Mouse (Mus musculus): ENCODE results near the gene Lifr. TPM values are rescaled to one million over a fixed set of nuclear protein-coding genes. Genes with fewer than 3 reads are reported as not detected.

The Lifr gene
- total RNA-seq, 2 experiments from 2014 or later, result 8.4 to 9.2 TPM

DNA sequence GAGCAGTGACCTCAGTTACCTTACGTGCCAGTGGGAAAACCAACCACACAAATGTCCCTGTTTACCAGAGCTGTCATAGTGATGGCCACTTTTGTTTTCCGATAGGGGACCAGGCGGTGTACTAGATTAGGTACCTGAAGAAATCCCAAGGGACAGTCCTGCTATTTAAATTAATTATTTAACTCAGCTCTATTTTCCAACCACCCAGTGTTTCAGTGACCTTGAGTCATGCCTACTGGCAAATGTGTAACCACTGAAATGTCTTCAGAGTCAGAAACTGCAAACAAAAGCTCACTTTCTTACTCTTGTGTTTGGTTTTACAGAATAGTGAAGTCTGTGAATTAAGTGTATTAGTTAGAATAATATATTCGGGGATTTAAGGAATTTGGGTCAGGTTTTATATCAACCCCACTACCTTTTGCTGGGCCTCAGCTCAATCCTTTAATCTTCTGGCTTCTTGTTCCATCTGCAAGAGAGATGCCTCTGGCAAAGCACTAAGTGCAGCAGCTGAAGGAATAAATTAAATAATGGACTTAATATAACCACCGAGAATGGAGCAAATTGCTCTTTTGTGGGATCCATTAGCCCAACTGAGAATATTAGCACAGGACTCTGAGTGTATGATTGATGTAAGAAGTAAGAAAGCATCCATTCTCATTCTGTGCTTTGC lies 33.5 kb downstream of the Lifr start:
- ATAC-seq (ENCODE audit: poor library complexity, severe bottlenecking), result no peak

DNA sequence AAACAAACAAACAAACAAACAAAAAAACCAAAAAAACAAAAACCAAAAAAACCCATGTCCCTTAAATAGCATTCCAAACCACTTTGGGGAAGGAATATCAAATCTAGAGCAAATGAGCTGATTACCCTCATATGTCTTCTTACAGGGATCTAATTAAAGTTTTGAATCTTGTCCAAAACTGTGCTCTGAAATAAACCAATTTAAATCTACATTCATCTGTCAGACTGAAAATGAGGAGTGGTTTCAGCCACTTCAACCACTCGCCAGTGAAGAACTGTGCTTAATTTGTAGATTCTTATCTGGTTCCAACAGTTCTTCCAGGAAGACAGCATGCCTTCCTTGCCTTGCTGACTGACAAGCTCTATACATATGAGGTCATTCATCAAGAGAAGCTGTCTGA lies 35.8 kb downstream of the Lifr start:
- no peak for ATAC-seq (ENCODE audit: poor library complexity, severe bottlenecking)

DNA sequence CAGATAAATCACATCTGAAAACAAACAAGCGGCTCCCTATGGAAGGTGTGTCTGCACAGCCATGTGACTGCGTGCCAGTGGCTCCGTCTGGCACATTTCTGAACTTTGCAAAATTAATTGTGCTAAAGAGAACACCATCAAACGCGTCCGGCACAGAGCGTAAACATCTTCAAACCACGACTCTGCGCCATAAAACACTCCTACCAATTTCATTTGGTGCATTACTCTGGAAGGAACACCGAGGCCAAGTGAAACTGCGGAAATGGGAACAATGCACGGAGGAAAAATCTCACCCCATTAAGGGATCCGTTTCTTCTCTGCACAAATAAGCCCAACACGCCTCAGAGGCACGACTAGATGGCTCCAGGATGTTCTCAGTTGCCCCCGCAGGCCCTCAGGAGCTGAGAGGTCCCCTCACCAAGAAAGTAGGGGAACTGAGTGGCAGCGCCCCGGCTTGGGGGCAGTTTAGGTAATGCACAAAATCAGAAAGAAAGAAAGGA lies 38.3 kb downstream of the Lifr start:
- no peak for ATAC-seq (ENCODE audit: poor library complexity, severe bottlenecking)

DNA sequence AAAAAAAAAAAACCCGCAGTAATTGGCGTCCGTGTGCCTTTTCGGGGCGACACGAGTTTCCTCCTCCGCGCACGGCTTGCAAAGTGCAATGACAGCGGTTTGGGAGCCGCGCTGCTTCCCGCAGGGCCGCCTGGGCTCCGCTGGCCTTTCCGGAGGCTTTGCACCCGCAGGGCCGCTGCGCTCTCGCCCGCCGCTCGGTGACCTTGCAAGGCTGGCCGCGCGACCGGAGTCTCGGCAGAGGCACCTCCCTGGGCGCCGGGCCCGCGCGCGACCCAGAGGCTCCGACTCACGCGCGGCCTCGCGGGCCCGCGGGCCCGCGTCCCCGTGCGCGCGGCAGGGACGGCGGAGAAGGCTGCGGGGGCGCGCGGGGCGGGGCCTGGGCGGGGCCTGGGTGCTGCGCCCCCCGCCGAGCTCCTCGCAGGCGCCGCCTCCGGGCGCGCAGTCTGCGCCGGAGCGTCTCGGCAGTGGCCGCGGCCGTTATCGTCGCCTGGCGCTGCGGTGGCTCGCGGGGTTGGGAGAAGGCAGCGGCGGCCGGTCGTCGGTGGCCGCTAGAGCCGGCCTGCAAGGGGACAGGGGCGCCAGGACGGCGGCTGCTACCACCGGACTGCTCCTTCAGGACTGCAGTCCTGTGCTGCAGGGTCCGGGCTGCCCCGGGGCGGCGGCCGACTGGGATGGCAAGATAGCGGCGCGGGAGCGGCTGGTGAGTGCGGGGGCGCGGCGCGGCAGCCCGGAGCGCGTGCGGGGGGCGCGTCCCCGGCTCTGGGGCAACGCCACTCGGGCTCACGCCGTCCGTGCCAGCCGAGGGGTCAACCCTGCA lies 38.9 kb downstream of the Lifr start:
- peak; percentile 58 for ATAC-seq (ENCODE audit: poor library complexity, severe bottlenecking)

DNA sequence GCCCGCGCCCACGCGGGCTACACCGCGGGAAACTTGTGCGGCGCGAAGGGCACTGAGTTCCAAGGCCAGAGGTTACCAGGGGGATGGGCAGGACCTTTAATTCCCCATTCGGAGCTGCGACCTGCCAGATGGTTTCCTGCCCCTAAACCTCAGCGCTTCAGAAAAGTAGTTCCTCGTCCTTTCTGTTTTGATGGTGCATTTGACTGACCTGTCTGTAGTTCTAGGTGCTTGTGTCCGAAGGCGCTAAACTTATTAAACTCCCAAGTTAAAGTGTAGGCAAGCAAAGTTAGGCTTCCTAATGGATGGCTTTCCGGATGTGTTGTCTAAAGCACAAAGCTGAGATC lies 39.5 kb downstream of the Lifr start:
- ATAC-seq (ENCODE audit: poor library complexity, severe bottlenecking), result no peak

DNA sequence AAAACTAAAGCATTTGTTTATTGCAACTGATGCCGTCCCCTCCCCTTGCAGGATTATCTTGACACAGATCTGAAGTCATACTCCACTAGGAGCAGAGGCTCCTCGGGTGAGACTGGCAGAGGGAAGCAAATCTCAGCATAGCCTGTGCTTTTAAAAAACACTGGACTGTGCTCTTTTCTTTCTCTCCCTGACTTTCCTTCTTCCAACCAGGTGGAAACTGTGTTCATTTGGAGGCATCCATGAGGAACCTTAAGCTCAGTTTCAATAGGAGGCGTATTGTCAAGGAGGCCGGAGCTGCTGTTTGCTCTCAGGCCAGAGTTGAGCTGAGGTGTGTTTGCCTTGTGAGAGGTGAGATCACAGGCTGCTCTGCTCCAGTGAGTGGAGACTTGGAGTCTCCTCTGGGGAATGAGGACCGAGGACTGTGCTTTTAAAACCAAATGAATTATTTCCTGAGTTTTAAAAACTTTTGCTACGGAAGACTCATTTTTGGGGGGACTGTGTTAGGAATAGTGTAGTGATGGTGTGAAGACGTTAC lies 40.3 kb downstream of the Lifr start:
- ATAC-seq (ENCODE audit: poor library complexity, severe bottlenecking), result no peak

DNA sequence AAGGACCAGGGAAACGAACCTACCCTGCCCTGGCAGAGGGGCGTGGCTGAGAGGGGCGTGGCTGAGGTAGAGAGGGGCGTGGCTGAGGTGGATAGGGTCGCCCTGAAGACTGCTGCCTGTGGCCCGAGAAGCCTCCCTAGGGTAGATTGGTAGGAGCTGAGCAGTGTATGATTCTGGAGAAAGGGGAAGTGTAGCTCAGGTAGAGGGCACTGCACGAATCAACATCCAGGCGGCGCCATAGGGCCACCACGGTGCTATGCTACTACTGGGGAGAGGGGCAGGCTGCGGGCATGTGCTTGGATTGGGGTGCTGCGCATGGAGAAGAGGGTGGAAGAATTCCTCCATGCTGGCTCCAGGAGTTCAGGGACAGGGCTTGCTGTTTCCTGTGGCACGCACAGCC lies 42.3 kb downstream of the Lifr start:
- ATAC-seq (ENCODE audit: poor library complexity, severe bottlenecking), result peak; percentile 74

DNA sequence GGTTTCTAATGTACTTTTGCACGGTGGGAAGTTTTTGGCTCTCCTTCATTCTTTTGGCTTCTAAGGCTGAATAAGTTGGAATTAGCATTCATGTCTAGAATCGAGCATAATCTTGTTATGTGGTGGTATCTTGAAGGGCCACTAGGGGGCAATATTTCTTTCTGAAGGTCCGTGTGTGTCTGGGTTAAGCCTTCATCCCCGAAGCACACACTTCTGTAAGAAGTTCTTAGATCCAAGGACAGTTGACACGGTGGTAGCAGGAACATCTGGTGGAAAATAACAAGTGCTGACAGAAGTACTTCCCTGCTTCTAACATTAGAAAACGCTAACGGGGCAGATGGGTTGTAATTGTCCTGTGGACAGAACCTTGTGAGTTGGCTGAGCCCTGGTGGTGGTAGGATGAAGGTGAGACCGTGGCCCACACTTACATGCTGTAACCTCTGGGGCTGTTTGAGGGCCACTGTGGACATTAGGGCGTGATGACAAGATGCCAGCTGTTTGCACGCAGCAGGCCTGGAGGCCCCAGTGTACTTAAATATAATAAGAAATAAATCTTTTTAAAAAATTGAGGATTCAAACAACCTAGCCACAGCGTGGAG lies 44.1 kb downstream of the Lifr start:
- ATAC-seq (ENCODE audit: poor library complexity, severe bottlenecking), result peak; percentile 47; the same call in 1 of the 2 replicates

DNA sequence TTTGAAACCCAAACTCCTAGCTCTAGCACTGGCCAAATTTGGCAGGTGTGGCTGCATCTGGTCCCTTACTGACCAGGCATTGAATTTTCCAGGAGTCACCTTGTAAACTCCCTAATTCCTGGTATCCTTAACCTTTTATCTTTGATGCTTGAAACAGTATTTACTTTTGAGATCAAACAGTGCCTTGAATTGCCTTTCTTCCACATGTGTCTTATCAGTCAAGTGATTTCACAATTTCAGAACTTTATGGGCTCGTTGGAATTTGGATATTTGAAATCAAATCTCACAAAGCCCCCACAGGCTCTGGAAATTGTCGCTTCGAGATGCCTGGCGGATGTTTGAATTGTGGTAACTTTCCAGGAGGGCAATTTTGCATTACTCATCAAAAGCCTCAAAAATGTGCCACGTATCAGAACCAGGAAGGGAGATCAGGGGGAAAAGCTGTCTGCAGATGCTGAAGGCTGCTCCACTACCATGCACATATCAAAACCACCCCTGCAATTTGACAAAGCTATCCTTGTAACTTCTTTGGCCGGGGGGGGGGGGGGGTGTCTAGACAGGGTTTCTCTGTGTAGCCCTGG lies 45.7 kb downstream of the Lifr start:
- no peak for ATAC-seq (ENCODE audit: poor library complexity, severe bottlenecking)

DNA sequence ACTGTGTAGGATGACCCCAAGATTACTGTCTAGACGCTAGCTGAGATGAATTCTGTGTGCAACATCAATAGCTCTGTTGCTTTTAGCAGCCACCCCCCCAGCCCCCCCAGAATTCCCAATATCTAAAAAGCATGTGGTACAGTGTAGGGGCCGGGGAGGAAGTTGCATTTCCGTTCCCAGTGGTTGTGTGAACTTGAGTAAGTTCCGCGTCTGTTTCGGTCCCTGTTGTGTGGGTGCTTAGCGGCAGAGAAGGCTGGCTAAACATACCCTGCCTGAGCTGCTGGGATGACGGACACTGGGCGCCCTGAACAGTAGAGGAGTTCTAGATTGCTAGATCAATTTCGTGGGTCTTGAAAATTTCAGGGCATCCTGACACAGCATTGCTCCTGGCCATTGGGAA lies 46.5 kb downstream of the Lifr start:
- ATAC-seq (ENCODE audit: poor library complexity, severe bottlenecking), result peak; percentile 71

DNA sequence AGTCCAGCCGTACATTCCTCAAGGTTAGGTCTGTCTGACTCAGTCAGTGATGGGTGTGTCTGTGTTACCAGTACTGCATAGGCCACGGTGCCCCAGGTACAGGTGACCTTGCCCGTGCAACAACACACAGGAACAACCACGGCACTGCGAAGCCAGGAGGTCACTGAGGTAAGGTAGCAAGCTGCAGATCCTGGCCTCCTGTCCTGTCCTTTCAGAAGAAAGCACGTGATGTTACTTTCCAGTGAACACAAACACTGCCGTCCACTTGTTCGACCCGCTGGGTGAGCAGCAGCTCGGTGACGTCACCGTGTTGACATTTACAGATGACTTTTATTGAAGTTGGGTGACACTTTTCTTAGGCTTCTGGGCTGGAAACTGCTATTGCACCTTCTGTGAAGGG lies 47.2 kb downstream of the Lifr start:
- no peak for ATAC-seq (ENCODE audit: poor library complexity, severe bottlenecking)

DNA sequence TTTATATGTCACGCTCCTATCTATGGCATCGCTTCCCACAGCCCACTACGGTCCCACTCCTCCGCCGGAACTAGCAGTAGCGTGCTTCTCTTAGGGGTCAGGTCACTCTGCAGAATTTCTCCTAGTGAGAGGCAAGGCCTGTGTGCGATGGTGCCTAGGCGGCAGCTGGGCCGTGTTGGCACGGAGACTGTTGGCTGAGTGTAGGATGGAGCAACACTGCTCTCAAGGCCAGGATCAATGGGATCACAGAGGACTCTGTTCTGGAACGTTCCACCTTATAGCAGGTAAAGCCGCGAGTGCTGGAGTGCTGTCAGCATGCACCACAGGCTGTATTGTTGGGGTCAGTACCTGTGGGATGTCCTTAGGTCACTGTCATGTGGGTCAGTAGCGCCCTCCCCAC lies 48.1 kb downstream of the Lifr start:
- ATAC-seq (ENCODE audit: poor library complexity, severe bottlenecking), result no peak

DNA sequence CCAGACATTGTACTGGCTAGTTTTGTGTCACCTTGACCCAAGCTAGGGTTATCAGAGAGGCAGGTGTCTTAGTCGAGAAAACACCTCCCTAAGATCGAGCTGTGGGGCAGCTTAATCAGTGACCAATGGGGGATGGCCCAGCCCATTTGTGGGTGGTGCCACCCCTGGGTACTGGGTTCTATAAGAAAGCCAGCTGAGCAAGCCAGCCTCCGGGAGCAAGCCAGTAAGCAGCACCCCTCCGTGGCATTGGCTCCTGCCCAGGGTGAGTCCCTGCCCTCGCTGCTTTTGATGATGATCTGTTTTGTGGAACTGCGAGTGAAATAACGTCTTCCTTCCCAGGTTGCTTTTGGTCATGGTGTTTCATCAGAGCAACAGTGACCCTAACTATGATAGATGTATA lies 49.9 kb downstream of the Lifr start:
- no peak for ATAC-seq (ENCODE audit: poor library complexity, severe bottlenecking)

DNA sequence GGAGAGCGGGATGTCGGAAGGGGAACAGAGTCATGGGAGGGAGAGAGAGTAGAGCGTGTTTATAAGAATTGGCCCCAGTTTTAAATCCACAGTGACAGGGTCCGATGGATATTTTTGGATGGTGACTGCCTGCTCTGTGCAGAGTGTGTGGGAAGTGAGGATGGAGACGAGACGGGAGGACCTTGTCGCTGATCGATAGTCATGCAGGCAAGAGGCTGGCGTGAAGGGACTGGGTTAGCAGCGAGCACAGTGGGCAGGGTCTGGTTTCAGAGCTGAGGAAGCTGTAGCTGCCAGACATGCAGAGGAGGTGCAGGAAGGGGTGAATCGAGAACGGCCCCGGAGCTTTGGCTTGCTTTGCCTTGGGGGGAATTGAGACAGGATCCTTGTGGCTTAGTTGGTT lies 50.8 kb downstream of the Lifr start:
- no peak for ATAC-seq (ENCODE audit: poor library complexity, severe bottlenecking)

DNA sequence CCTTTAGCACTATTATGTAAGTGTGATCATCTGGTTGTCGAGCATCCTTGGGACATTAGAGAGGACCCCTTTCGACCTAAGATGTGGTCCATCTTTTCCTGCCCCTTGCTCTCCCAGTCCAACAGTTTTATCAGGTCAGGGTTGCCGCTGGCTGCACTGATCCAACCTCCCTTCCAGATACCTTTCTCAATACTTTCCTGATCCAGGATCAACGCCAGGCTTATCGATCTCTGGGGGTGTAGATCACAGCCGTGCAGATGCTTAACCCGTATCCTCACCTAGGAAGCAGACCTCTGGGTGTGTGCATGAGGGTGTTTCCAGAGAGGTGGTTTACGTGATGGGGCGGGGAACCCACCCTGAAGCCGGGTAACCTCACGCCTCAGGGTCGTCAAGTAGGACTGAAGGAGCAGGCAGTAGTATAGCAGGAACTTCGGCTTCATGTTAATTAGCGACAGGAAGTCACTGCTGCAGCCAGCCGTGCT lies 53.3 kb downstream of the Lifr start:
- no peak for ATAC-seq (ENCODE audit: poor library complexity, severe bottlenecking)

DNA sequence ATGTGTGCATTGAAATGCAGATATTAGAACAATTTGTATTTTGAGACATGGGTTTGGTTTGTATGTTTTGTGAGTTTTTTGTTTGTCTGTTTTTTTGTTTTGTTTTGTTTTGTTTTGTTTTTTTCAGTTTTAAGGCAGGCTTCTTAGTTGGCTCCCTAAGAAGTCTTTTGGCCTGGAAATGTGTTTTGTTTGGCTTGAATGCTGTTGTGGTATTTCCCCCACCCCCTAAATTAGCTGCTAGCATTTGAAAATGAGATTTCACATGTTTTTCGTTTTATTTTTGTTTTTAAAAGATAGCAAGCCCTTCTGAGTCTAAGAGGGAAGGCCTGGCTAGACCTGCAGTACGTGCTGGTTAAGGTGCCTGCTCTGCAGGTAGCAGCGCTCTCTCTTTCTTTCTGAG lies 54.1 kb downstream of the Lifr start:
- ATAC-seq (ENCODE audit: poor library complexity, severe bottlenecking), result no peak

DNA sequence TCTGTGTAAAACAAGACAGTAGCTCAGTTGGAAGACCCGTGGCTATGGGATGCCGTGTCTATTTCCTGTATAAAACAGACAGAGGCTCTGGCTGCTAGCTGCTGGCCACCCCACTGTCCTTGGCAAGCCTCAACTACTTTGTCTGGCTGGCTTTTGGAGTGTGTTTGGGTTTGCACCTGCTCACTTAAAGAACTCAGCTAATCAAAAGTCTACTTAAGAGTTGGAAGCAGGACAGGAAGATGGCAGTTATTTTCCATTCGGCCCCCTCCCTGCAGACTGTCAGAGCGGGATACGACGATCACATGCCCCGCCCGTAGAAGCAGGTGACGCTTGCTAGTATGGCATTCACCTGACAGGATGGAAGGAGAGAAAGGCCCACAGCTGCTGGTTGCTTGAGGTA lies 54.5 kb downstream of the Lifr start:
- ATAC-seq (ENCODE audit: poor library complexity, severe bottlenecking), result no peak

DNA sequence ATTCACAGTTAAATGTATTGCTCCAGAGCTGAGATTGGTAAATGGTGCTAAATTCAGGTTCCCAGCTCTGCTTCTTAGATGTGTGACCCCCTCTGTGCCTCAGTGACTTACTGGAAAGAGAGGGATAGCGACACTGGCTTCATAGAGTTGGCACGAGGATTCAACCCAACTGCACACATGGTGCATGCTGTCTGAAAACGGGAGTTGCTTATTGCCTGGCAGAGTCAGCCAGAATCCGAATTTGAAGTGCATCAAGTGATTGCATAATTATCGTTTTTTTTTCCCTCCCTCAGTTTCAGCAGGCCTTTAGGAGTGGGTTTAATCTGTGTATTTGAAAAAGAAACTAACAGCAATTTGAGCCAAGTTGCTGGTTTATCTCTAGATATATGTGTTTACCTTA lies 55.1 kb downstream of the Lifr start:
- no peak for ATAC-seq (ENCODE audit: poor library complexity, severe bottlenecking)

DNA sequence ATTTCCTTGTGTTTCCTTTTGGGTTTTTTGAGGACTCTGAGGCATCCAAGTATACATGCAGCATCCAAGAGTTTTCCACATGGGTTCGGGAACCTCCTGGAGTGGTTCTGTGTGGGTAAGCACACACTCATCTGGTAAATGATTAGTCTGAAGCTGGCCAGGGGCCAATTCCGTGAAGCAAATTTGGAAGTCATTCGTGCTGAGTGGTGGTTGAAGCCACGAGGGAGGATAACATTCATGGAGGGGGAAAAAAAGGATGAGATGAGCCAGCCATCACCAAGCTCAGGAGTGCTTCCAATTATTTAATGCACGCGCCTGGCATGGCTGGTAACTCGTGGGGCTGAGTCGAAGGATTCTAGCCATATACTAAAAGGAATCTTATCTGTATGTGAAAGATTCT lies 56.1 kb downstream of the Lifr start:
- no peak for ATAC-seq (ENCODE audit: poor library complexity, severe bottlenecking)

DNA sequence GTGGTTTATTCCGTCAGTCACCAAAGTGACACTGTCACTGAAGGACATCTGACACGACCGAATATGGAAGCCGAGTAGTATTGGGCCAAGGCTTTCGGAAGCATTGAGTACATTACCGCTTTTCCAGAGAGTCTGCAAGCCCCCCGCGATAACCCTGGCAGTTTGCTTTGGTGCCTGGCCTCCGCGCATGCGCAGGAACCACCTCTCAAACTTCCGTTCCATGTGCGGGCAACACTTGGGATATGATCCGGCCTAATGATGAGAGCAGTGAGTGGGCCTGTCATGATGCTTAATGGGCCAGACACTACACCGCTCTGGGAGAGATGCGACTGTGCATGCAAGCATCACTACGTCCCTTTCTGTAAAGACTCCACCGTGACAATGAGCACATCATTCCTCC lies 59.4 kb downstream of the Lifr start:
- ATAC-seq (ENCODE audit: poor library complexity, severe bottlenecking), result no peak

DNA sequence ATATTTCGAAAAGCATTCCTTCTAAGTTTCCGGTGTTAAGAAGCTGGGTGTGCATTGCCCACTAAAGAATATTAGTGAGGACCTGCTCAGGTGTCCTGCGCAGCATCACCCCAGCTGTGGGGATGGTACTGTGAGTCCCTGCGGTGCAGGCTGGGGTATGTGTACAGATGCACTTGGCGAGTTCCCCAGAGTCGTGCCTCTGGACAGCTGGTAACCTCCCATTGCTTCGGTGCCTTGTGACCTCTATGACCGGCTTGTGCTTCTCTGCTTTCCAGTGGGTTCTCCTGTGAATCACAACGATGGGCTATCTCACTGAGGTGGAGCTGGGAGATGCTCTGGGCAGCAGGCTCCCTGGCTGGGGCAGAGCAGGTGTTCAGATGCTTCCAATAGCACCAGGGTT lies 60.2 kb downstream of the Lifr start:
- ATAC-seq (ENCODE audit: poor library complexity, severe bottlenecking), result no peak
